Mouse (Mus musculus) colon, adult 2 months (tissue): ENCODE measurements around the gene Gsk3b. TPM values are rescaled to one million over a fixed set of nuclear protein-coding genes. Genes with fewer than 3 reads are reported as not detected.

Source experiments
- polyA plus RNA-seq: library from polyadenylated mRNA; depleted of rRNA; stranded (reverse); fragments of >200 nt; gene quantifications from 2 replicates; pipeline ENCODE4 v1.2.3, GENCODE M21; 2012; rRNA removed

The Gsk3b gene
- polyA plus RNA-seq, result 9.9 and 13.2 TPM in 2 replicates

GRCm38 (mm10) chr16:38088629-38089446 lies at the start of gene Gsk3b:
Gene Gsk3b, plus strand, starts transcription at chr16:38089001.

GRCm38 (mm10) chr16:38294685-38295348 lies 206.0 kb downstream of the Gsk3b start, which contains the start of gene Nr1i2:
Gene Nr1i2, minus strand, starts transcription at chr16:38294824.

Other genes starting within 250 kb of the Gsk3b start
- not detected in 2 replicates for gene Gm36028, start 227.9 kb upstream of the Gsk3b start, polyA plus RNA-seq
- gene Lrrc58, start 220.6 kb upstream of the Gsk3b start, polyA plus RNA-seq, result 8.3 and 9.4 TPM in 2 replicates
- gene Gpr156, start 172.5 kb upstream of the Gsk3b start, polyA plus RNA-seq, result 0.03 and 0.08 TPM in 2 replicates
- gene Nr1i2, start 205.8 kb downstream of the Gsk3b start, polyA plus RNA-seq, result 36.9 and 38.3 TPM in 2 replicates